Mouse (Mus musculus) liver, embryonic 11.5 days (tissue): ENCODE data around the gene Platr17. TPM values are rescaled to one million over a fixed set of nuclear protein-coding genes. Genes with fewer than 3 reads are reported as not detected.

ENCODE experiments used
- ATAC-seq: fragments of 200-750 bp; cut with Nextera tagmentation; replicated peaks from 2 replicates; pipeline ENCODE4 v1.8.0; 2017; ENCODE audit warnings: moderate number of reproducible peaks, mild to moderate bottlenecking, moderate TSS enrichment, moderate library complexity; ENCODE audit not compliant: low FRiP score
- DNase-seq: peaks from one replicate; pipeline ENCODE4 v3.0.0-alpha.2; 2017; ENCODE audit warnings: low spot score
- H3K27ac ChIP-seq: fragments of 300-500 bp; sonication (generic); 2 replicates; pipeline ENCODE4 v1.5.1; 2014; ENCODE audit warnings: mild to moderate bottlenecking, low read depth, low read length, control low read depth
- H3K27me3 ChIP-seq: fragments of 300-500 bp; sonication (generic); replicated peaks from 2 replicates; pipeline ENCODE4 v1.6.1; 2014; ENCODE audit warnings: low read length, mixed read lengths; ENCODE audit not compliant: control insufficient read depth, insufficient read depth
- H3K36me3 ChIP-seq: fragments of 300-500 bp; sonication (generic); 2 replicates; pipeline ENCODE4 v1.6.1; 2014; ENCODE audit warnings: mild to moderate bottlenecking, low read length, moderate library complexity, mixed read lengths; ENCODE audit not compliant: control insufficient read depth, insufficient read depth
- H3K4me1 ChIP-seq: fragments of 300-500 bp; sonication (generic); replicated peaks from 2 replicates; pipeline ENCODE4 v1.6.1; 2014; ENCODE audit warnings: low read length, mixed read lengths; ENCODE audit not compliant: control insufficient read depth, insufficient read depth
- H3K4me2 ChIP-seq: fragments of 300-500 bp; sonication (generic); 2 replicates; pipeline ENCODE4 v1.6.1; 2014; ENCODE audit warnings: mild to moderate bottlenecking, control low read depth, moderate library complexity
- H3K4me3 ChIP-seq: fragments of 300-500 bp; sonication (generic); 2 replicates; pipeline ENCODE4 v1.5.1; 2014; ENCODE audit warnings: low read depth, low read length, control low read depth
- H3K9ac ChIP-seq: fragments of 300-500 bp; sonication (generic); 2 replicates; pipeline ENCODE4 v1.6.1; 2014; ENCODE audit warnings: low read depth, low read length, control low read depth
- H3K9me3 ChIP-seq: fragments of 300-500 bp; sonication (generic); 2 replicates; pipeline ENCODE4 v1.6.1; 2016; ENCODE audit warnings: low read length, inconsistent platforms, mixed read lengths; ENCODE audit not compliant: control insufficient read depth
- WGBS: fragments of 180-500 bp; shearing (Covaris S2); extraction: QIAGEN DNeasy Blood & Tissue Kit; methylation state at CpG from one replicate; pipeline ENCODE4 v1.1.7; 2014; 5-methylcytosine and 5-hydroxymethylcytosine counted together
- polyA plus RNA-seq: library from polyadenylated mRNA; unstranded; fragments of >200 nt; fragmentation: Nextera tagmentation; extraction: Ambion mirVana; gene quantifications from 2 replicates; pipeline ENCODE4 v1.2.1, GENCODE M21; 2014

The Platr17 gene
- polyA plus RNA-seq, 1 experiment from 2014 or later = 2.2 TPM

DNA sequence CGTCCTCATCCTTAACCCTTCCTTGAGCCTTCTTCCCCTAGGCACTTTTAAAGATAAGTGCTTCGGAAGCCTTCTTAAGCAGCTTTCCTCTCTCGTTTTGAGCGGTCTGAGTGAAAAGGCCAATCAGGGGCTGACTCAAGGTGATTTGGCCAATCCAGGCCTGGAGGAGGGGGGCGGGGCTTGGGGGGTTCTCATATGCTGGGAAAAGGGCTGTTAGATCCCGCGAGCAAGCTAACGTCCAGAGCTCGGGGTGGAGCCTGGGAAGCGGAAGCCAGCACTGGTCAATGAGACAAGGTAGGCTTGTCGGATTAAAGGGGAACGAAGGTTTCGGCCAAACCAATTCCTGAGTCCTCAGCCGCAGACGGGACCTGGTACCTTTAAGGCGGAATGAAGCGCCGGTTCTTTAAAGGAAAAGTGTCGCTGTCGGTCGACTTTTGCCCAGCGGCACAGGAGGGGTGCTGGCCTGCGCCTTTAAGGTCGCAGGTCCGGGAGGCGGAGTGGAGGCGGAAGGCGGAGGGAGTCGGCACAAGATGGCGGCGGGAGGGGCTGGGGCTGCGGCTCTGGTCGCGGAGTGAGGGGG is 10.8 kb downstream of the Platr17 start, which contains the start of the genes Tapbp and Zbtb22:
Gene Tapbp (plus strand): TSS at position 229 of the 580 bp plus-strand sequence.
Gene Zbtb22 (plus strand): TSS at position 234 of the 580 bp plus-strand sequence.
- H3K27ac ChIP-seq = peak within 1 kb of the TSS; percentile 78
- peaks cover 50% of the 10 kb centered on the region for H3K36me3 ChIP-seq
- H3K27me3 ChIP-seq = no peaks in the 10 kb centered on the region
- under 1% methylated on average over 34 of the region's 34 CpGs for WGBS
- H3K4me2 ChIP-seq = peak within 1 kb of the TSS; percentile 76
- H3K4me1 ChIP-seq = peaks cover 28% of the 10 kb centered on the region
- H3K4me3 ChIP-seq = peak within 1 kb of the TSS; percentile 66
- H3K9ac ChIP-seq = peak within 1 kb of the TSS; percentile 60
- peak; percentile 85 for ATAC-seq
- H3K9me3 ChIP-seq = 0 out of 2 replicates have a peak, but pooled peaks cover 2% of the 10 kb centered on the region
- DNase-seq = peak; percentile 92

DNA sequence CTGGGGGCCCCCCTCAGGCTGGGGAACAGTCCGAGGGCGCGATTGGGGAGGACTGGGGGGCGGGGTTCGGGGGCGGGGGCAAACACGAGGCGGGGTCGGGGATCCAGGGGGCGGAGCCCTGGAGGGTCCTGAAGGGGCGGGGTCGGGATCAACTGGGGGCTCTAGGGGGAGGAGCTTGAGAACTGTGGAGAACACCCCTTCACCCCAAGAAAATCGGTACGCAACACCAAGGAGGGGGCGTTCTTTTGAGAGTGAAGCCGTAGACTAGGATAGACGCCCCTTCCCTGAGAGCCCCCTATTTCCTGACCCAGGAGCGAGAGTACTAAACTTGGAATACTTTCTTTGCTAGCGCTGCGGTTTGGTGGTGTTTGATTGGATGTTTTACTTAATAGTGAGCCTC is 11.4 kb downstream of the Platr17 start:
- DNase-seq (no peak), ATAC-seq (0 out of 2 replicates have a peak, but pooled peaks have one; percentile 3)
- peaks cover 46% of the 10 kb centered on the region for H3K36me3 ChIP-seq
- no peaks in the 10 kb centered on the region for H3K27me3 ChIP-seq
- peaks cover 32% of the 10 kb centered on the region for H3K4me1 ChIP-seq
- WGBS = 2% methylated on average over 18 of the region's 20 CpGs
- H3K9ac ChIP-seq = peak overlapping the region; percentile 60
- H3K27ac ChIP-seq = peak overlapping the region; percentile 78
- peak overlapping the region; percentile 66 for H3K4me3 ChIP-seq
- 0 out of 2 replicates have a peak, but pooled peaks cover 2% of the 10 kb centered on the region for H3K9me3 ChIP-seq
- H3K4me2 ChIP-seq = peak overlapping the region; percentile 76

DNA sequence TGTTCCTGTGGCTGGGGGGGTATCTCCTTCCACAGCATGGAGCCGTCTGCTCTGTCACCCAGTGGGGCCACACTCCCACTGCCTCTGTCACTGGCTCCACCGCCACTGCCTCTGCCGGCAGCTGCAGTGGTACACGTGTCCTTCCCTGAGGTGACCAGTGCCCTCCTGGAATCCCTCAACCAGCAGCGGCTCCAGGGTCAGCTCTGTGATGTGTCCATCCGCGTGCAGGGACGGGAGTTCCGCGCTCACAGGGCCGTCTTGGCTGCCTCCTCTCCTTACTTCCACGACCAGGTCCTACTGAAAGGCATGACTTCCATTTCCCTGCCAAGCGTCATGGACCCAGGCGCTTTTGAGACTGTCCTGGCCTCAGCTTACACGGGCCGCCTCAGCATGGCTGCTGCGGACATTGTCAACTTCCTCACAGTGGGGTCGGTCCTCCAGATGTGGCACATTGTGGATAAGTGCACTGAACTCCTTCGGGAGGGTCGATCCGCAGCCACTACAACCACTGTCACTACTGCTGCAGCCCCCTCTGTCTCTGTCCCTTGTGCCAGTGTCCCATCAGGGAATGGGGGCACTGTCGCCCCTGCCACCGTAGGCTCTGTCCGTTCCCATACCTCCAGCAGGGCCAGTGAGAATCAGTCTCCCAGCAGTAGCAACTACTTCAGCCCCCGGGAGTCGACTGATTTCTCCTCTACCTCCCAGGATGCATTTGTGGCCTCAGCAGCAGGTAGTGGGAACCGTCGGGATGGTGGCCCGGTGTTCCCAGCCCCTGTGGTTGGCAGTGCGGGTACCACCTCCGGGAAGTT is 12.1 kb downstream of the Platr17 start:
- ATAC-seq = no peak
- Histone ChIP-seq H3K4me3 (peak overlapping the region; percentile 66), H3K27me3 (no peaks in the 10 kb centered on the region), H3K36me3 (peaks cover 38% of the 10 kb centered on the region), H3K4me1 (peaks cover 32% of the 10 kb centered on the region), H3K9ac (peak overlapping the region; percentile 60), H3K27ac (peak overlapping the region; percentile 1), H3K4me2 (peak overlapping the region; percentile 76), H3K9me3 (0 out of 2 replicates have a peak, but pooled peaks cover 2% of the 10 kb centered on the region)
- 82% methylated on average over 31 of the region's 31 CpGs for WGBS
- DNase-seq = no peak

DNA sequence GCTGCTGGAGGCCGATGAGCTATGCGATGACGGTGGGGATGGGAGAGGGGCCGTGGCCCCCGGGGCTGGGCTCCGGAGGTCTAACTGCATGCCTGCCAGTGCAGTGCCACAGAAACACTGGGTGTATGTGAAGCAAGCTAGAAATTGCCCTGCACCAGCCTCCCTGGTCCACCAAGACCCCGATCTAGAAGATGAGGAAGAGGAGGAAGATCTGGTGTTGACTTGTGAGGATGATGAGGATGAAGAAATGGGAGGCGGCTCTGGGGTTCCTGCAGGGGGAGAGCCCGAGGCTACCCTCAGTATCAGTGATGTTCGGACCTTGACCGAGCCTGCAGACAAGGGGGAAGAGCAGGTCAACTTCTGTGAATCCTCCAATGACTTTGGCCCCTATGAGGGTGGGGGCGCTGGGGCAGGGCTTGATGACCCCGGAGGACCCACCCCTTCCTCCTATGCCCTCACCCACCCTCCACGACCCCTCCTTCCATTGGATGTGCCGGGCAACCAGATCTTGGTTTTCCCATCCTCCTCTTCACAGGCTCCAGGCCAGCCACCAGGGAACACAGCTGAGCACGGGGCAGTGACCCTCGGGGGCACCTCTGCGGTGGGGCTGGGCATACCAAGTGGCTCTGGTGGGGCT is 12.8 kb downstream of the Platr17 start:
- WGBS = 80% methylated on average over 18 of the region's 18 CpGs
- Histone ChIP-seq H3K36me3 (peaks cover 32% of the 10 kb centered on the region), H3K4me1 (peaks cover 32% of the 10 kb centered on the region), H3K9ac (0 out of 2 replicates have a peak overlapping the region, but pooled peaks have one; percentile 25), H3K27ac (peak overlapping the region; percentile 32; the same call in 1 of the 2 replicates), H3K27me3 (no peaks in the 10 kb centered on the region), H3K4me3 (peak overlapping the region; percentile 66), H3K4me2 (peak overlapping the region; percentile 100), H3K9me3 (0 out of 2 replicates have a peak, but pooled peaks cover 2% of the 10 kb centered on the region)
- ATAC-seq (no peak), DNase-seq (no peak)

DNA sequence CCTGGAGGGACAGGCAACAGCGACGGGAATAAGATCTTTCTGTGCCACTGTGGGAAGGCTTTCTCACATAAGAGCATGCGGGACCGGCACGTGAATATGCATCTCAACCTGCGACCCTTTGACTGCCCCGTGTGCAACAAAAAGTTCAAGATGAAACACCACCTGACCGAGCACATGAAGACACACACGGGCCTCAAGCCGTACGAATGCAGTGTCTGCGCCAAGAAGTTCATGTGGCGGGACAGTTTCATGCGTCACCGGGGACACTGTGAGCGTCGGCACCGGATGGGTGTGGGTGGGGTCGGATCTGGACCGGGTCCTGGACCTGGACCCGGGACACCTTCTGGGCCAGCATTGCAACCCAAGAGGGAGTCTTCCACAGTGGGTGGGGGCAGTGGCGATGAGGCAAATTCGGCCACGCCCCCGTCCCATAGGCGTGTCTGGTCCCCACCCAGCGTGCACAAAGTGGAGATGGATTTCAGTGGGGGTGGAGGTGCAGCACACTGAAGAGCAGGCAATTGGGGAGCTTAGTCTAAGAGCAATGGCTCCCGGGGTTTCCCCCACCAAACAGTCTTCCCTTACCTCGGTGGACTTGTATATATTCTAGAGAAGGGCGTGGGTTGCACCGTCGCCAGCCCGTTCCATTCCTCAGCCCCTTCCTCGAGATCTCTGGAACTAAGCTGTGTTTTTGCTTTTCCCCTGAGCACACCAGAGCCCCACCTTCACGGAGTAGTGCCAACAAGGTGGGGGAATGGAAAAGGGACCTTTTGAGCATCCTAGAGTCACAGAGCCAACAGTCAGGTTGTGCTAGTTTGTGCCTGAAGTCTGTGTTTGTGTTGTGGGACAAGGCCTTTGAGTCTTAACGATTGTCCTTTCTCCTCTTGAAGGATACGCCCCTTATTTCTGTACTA is 13.6 kb downstream of the Platr17 start:
- no peaks in the 10 kb centered on the region for H3K27me3 ChIP-seq
- peaks cover 33% of the 10 kb centered on the region for H3K4me1 ChIP-seq
- ATAC-seq (peak; percentile 1; the same call in 1 of the 2 replicates), DNase-seq (no peak)
- H3K36me3 ChIP-seq = peaks cover 27% of the 10 kb centered on the region
- H3K4me3 ChIP-seq = peak overlapping the region; percentile 83
- H3K9ac ChIP-seq = peak overlapping the region; percentile 86
- peak overlapping the region; percentile 100 for H3K4me2 ChIP-seq
- peak overlapping the region; percentile 91 for H3K27ac ChIP-seq
- 52% methylated on average over 37 of the region's 37 CpGs for WGBS
- 0 out of 2 replicates have a peak, but pooled peaks cover 2% of the 10 kb centered on the region for H3K9me3 ChIP-seq

DNA sequence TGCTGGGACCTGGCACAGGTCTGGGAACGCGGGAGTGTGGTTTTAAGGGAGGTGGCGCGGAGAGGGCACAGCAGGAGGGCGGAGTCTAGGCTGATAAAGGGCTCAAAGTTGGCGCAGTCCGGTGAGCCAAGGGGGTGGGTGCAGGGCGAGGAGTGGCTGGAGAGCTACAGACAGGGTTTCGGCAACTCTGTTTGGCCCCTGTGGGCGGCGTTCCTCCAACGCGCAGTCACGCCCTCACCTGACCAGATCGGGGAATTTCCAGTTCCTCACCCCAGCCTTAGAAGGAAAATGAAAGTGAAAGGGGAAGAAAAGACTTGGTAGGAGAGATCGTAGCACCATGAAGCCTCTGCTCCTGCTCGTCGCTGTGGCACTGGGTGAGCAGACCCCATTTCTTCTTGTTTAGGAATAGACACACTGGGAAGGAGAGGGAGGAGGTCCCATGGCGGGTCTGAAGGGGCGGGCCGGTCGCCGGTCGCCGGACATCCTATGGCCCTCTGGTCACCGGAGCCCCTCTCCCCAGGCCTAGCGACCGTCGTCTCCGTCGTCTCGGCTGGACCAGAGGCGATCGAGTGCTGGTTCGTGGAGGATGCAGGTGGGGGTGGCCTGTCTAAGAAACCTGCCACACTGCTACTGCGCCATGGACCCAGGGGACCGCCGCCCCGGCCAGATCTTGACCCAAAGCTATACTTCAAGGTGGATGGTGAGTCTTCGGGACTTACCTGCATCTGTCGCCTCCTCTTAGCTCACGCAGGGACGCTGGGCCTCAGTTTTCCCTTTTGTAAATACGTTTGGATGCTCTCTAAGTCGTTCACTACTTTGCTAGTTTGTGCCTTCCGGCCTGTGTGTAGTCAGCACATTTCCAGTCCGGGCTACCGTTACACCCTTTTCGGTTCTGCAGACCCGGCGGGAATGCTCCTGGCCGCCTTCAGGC is 14.7 kb downstream of the Platr17 start:
- DNase-seq (peak; percentile 83), ATAC-seq (peak; percentile 72)
- Histone ChIP-seq H3K27ac (peak overlapping the region; percentile 91), H3K36me3 (peaks cover 16% of the 10 kb centered on the region), H3K4me1 (peaks cover 38% of the 10 kb centered on the region), H3K9ac (peak overlapping the region; percentile 86), H3K27me3 (no peaks in the 10 kb centered on the region), H3K9me3 (0 out of 2 replicates have a peak, but pooled peaks cover 2% of the 10 kb centered on the region), H3K4me2 (peak overlapping the region; percentile 100), H3K4me3 (peak overlapping the region; percentile 83)
- under 1% methylated on average over 52 of the region's 52 CpGs for WGBS
